Mouse (Mus musculus) hindlimb bud, embryonic 11.5 days (tissue): ENCODE results near the gene Arl6ip4.

Source experiments
- DNase-seq: peaks from one replicate; pipeline ENCODE4 v3.0.0-alpha.2; 2012; ENCODE audit warnings: low read depth, low spot score; ENCODE audit errors: extremely low spot score

Arl6ip4 gene

DNA sequence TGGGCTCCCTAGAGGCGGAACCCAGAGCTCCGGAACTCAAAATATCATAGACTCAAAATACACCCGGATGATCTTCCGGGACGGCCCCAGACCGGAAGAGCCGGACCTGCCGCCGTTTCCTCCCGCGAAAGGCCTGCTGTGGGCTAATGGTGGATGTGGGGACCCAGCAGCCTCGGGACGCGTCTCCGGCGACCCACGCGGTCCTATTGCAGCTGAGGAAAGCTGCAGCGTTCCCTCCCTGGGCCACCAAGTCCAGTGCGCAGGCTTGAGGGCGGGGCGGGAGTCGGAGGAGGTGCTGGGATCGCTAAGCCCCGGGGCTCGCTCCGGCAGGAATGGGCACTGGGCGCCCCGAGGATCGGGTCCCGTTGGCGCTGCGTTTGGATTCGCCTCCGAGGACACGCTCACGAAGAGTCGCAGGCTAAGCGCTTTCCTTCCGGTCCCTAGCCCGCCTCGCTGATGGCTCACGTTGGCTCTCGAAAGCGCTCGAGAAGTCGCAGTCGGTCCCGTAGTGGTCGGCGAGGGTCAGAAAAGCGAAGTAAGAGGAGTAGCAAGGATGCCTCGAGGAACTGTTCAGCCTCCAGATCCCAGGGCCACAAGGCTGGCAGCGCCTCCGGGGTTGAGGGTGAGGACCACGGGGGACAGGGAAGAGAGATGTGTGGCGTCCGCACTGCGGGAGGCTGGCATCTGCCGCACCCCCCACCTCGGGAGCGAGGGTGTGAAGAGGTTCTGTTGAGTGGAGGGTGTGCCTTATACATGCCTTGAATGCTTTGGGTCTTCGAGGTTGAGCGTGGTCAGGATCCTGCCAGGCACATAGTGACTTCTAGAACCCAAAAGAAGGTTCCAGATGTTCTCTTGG is at the start of gene Arl6ip4:
TSS of gene Arl6ip4 (plus strand) at position 100 of the 856 bp plus-strand sequence.
- DNase-seq, result peak; percentile 47

DNA sequence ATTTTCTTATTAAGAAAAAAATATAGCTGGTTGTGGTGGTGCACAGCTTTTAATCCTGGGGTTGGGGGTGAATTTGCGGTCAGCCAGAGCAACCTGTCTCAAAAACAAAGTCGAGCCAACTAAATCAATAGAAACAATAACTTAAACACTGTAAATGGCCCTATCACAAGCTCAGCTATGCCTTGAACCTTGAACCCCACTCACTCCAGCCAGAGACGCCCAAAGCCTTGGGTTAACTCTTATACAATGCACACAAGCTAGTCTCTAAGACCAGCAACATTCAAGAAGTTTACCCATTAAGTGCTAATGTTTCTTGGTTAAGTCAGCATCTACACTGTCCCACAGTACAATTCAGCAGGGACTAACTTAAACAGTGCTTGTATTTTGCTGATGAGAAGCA is 46.2 kb upstream of the Arl6ip4 start:
- DNase-seq, result no peak

DNA sequence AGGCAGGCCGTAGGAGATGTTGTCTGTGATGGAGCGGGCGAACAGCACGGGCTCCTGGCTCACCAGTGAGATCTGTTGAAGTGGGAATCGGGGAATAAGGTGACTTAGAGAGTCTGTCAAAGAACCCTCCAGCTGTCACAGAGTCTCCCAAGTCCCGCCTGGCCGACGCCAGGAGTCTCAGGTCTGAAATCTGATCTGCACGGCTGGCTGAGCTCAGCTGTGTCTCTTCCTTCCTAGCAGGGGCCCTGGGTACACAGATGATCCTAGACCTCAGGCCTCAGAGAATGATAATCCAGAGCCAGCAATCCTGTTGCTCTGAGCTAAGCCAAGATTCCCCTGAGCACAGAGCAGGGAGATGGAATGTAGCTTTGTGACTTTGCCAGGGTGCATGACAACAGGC is 42.2 kb upstream of the Arl6ip4 start:
- no peak for DNase-seq

DNA sequence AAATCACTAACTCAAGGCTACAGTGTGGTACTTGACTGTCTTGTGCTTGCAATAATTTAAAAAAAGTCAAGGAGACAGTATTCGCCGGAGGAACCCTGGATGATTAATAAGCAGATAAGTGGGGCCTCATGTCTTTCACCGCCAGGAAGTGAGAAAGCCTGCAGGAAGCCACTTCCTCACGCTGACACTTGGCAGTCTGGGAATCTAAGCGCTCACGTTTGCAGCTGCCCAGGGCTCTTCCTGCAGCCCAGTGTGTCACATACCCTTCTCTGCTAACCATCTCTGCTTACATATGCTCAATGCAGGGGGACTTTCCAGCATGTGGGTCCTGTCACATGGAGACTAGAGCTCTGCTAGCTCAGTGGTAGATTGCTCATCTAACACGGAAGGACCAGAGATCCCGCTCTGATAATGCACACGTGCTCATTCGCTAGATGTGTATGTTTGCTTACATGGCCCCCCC is 41.0 kb upstream of the Arl6ip4 start:
- no peak for DNase-seq

DNA sequence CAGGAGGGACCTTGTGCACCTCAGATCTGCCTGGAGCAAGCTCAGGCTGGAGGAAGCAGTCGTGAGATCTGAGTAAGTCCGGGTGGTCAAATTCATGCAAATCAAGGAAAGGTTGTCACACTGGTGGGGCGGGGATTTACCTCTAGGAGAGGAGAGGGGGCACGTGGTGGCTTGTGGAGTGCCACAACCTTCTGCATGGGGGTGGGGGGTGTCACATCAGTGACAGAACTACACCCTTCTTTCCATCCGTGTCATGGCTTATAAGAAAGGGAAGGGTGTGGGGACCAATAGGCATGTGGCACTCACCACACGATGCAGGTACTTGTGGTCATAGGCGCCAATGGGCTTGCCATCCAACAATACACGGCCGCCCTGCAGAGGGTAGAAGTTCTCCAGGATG is 40.2 kb upstream of the Arl6ip4 start:
- DNase-seq, result no peak

DNA sequence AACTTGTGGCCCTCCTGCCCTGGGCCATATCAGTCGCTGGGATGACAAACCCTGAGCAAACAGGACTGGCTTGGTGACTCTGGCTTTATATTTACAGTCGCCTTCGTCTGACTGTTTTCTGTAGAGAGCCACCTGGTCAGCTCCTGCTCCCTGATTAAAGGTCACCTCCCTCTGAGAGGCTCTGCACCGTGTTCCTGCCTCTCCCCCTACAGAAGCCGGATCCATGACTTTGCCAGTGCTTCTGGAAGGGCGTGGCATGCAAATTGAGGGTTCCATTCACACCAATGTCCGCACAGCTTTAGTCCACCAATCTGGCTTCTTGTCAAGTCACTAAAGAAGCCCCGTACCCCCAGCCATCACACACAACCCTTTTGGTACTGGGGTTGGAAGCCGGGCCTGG is 39.3 kb upstream of the Arl6ip4 start:
- no peak for DNase-seq

DNA sequence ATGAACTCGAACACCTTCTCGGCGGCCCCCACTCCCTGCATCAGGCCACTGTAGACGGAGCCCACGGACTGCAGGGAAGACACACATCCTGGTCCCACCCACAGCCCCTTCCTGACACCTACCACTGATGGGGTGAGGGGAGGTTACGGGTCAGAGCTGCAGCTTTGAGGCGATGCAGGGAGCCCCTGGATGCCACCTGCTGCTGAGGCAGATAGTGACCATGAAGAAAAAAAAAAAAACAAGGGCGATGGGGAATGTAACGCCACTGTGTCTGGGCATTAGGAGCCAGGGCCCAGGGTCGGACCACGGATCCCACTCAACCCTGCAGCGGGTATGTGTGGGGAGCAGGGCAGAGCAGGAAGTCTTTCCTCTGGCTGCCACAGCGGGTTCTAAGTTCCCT is 38.6 kb upstream of the Arl6ip4 start:
- DNase-seq, result no peak

DNA sequence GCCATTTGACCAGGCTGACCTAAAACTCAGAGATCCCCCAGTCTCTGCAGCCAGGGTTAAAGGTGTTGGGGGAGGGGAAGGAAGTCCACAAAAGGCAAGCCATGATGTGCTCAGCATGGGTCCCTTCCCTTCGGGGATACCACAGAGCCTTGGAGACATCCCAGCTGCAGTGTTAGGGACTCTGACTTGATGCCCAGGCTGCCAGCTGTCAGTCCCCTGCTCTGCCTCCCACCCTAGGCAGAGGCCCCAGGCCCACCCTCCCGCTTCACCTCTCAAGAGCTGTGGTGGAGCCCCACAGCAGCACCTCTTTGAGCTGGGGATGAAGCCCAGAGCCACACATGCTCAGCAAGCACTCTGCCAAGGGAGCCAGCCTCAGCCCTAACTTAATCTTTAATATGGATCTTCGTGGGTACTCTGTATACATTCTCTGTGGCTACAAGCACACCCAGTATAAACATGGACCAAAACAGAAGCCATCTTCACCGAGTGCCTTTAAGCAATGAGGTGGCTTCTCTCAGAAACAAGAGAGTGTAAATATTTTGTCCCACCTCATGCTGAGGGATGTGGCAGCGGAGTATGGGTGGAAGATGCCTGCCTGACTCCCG is 37.9 kb upstream of the Arl6ip4 start:
- DNase-seq, result no peak

DNA sequence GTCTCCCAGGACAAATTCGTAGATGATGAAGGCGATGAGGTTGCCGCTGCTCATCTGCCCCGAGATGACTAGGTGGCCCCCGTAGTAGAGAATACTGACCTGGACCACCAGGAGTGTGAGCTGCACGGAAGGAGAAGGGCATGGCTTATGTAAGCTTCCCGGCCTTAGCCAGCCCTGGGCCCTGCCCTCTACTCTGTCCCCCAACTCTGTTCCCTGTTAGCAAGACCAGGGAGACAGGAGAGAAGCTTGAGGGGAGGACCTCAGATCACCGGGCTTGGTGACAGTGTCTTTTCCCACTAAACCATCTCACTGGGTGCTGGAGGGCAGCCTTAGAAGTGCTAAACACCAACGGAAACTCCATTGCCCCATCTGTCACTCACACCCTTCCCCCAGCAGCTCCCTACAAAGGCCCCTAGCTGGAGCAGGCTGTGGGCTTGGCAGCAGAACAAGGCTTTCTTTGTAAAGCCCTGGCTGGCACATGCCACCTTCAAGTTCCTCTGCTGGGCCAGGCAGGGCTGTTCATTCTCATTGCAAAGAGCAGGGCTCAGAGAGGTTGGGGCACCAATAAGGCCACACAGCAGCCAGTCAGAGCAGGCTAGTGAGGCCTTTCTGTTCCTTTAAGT is 37.0 kb upstream of the Arl6ip4 start:
- DNase-seq, result no peak

DNA sequence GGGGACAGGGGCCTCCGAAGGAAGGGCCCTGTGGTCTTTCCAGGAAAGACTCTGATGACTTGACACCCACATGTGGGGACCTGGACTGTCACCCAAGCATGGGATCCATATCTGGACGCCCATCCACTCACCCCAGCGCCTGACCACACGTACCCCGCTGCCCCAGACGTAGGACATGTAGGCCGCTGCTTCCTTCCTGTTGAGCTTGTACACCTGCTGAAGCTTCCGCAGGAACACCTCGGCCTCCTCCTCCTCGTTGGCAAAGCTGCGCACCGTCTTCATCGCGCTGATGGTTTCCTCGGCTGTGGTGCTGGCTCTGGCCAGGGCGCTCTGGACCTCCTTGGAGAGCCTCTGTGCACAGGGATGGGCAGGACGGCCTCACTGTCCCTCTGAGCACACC is 36.0 kb upstream of the Arl6ip4 start:
- no peak for DNase-seq

DNA sequence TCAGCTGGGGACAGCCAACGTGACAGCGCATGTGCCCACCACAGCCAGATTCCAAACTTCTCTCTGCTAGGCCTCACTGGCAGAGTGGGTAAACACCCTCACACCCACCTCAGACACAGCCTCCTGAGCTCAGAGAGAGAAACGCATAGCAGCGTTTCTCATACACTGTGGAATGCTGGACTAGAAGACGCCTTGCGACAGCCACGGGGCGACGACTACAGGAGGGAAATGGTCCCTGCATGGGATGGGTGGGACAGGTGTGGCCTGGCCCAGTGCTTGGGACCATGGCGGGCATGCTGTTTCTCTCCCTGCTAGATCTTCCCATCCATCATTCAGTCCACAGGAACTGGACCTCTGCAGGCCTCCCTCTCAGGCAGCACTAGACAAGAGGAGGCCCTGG is 33.4 kb upstream of the Arl6ip4 start:
- no peak for DNase-seq

DNA sequence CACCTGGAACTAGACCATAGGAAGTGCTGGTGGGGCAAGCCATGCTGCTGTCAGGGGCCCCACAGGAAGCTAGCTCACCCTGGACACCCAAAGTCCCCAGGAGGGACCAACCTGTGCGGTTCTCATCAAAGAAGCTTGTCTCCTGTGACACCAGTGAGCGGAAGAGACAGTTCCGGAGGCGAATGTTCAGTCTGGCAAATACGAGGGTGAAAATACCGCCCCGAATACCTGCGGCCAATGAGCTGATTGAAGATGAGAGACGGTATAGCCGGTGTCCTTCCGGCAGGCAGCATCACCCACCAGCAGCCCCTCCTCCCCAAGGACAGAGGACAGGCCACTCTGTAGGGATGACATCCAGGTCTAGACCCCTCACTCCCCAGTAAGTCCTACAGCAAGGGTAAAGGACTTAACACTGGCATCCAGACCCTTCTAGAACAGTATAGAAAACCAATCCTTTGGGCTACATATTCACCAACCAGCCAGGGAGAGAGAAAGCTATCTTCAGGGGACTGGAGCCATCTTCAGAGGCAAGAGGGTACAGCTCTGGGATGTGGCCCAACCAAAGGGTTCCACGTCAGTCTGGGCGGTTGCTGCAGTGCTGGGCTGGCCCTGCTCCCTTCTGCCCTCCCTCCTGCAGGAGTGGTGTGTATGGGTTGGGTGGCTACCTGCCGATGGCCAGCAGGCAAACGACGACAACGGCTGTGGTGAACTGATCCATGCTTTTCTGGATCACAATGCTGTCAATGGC is 32.8 kb upstream of the Arl6ip4 start:
- no peak for DNase-seq

DNA sequence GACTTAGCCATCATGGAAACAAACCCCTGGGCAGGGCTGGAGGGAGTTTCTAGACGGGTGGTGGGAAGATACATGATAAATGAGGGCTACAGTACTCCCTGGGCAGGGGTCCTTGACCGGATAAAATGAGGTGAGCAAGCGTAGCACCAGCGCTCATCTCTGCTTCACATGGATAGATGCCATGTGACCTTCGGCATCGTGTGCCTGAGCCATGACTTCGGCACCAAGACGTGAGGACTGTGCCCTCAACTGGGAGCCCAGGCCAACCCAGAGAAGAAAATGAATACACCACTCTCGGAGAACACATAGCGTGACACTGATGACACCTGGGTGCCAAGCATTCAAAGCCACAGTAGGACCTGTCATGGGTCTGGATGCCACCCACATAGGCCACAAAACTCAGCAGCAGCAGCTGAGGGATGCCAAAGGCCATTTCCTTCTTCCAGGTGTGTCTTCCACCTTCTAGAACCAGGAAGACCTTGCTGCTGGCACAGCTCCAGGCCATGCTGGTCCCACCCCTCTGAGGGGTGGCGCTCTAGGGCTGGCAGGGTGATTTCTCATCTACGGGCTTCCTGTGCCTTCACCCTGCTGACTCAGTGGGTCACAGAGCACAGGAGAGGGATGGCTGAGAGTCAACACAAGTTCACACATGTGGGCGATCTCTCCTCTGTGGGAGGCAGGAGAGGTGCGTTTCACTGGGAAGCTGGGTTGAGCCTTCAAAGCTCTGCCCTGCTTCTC is 31.9 kb upstream of the Arl6ip4 start:
- DNase-seq, result no peak

DNA sequence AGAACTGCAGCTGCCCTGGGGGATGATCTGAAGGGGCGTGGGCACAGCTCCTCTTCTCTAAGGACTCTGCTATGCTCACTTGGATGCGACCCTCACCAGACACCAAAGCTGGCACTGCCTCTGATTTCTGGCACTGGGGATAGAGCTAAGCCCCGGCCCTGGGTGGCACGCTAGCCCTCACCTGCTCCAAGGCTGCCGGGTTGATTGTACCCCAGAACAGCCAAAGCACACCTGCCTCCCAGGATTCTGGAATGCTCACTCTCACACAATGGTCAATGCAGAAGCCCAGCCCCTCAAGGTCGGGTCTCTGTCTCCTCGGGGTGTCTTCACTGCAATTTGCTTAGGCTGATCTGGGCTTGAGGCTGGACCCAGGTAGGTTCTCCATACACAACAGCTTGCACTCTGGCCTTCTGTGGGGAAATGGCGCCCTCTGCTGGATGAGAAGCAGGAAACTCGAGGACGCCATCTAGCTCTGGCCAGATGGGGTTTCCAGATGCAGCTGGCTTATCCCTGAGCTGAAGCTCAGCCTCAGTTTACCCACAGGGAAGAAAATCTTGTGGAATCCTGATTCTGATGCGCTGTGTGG is 31.2 kb upstream of the Arl6ip4 start:
- peak; percentile 60 for DNase-seq

DNA sequence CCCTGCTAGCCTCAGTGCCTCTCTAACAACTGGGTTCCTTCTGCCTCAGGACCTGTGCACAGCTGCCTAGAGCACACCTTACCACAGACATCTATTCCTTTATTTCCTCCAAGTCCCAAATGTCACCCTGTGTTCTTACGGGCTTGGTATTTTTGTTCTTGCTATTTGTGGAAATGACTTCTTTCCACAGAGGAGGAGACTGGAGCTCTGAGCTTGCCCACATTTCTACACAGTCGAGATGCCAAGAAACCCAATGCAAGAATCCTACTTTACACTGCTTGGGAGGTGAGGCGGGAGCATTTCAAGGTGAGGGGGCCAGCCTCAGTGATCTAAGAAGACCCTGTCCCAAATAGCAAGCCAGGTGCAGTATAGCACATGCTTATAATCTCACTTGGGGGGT is 30.4 kb upstream of the Arl6ip4 start:
- no peak for DNase-seq

DNA sequence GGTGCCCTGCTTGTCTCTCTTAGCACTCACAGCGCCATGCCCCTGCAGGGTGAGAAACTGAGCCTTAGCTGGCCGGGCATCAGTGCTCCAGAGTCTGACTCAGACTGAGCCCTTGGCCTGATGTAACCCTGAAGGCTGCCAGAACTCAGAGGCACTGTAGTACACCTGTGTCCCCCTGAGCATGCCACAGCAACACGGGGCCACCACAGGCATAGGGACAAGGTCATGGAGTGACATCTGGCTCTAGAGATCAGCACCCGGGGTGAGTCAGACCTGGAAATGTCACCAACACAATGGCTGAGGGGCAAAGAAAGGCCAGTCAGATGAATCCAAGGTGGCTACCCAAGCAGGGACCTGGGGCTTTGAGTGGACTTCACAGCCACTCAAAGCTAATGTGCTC is 29.0 kb upstream of the Arl6ip4 start:
- DNase-seq, result no peak

DNA sequence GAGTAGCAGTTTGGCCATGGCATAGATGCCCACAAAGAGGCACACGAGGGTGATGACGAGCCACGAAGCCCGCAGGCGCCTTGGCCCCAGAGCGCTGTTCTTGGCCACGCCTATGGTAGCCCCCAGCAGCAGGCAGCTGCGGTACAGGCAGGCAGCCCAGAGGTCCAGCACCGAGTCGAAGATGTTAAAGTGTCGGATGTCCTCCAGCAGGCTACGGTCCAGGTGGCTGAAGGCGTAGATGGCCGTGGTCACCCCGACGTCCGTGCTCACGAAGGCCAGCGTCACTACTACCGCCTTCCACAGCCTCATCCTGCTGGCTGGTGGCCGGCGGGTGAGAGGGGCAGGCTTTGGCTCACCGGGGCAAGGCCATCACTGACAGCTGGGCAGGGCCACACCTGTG is 26.0 kb upstream of the Arl6ip4 start:
- DNase-seq, result no peak

DNA sequence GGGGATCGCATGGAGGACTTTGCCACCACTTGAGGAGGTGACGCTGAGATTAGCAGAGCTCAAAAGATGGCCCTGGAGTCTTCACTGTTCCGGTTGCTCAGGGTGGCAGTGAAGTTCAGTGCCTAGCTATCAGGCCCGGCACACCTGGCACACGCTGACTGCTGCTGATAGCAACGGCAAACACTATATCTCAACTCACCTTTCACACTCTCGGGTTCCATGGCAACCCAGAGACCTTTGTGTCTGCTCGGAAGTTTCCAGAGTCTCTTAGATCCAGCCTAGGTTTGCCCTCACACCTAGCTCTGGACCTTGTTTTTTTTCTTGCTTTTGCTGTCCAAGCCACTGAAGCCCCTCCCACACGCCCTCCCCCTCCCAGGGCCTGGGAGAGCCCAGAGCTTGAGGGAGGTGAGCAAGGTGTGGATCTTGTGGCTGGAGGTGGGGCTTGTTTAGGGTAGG is 23.9 kb upstream of the Arl6ip4 start:
- no peak for DNase-seq

DNA sequence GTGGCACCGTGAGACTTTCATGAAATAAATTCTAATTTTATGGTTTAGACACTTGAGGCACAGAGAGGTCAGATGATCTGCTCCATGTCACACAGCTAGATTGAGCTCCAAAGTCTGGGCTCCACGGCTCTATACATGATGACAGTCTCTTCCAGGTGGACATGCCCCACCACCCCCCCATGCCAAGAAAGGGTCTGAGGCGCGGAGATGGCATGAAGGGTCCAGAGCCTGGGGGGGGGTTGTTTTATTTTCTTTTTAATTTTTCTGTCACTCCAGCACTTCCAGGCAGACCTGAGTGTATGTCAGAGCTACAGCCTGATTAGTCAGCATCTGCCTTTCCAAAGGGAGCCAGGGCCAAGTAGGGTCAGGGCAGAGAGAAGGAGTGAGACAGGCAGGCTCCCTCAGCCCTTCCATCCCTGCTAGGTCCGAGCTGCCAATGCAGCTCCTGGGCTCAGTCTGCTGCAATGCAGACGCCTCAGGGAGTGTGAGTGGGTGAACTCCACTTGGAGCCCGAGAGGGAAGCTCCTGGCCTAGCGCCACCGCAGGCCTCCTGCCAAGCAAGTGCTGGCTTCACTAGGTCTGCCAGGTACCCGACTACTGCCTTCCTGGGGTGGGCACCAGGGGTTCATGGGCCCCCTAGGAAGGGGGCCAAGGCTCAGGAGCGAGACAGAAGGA is 22.6 kb upstream of the Arl6ip4 start:
- DNase-seq, result no peak
